Mouse (Mus musculus) embryonic facial prominence, embryonic 15.5 days (tissue): ENCODE measurements around the gene Slc22a20. TPM values are rescaled to one million over a fixed set of nuclear protein-coding genes. Genes with fewer than 3 reads are reported as not detected.

Source experiments
- ATAC-seq: fragments of 200-750 bp; cut with Nextera tagmentation; 2 replicates; pipeline ENCODE4 v1.8.0; 2017; ENCODE audit warnings: low read depth, moderate TSS enrichment; ENCODE audit not compliant: insufficient number of reproducible peaks, low FRiP score, low TSS enrichment
- H3K27ac ChIP-seq: fragments of 300-500 bp; sonication (generic); replicated peaks from 2 replicates; pipeline ENCODE4 v1.5.1; 2015; ENCODE audit warnings: mild to moderate bottlenecking, inconsistent platforms
- H3K27me3 ChIP-seq: fragments of 300-500 bp; sonication (generic); 2 replicates; pipeline ENCODE4 v1.6.1; 2015; ENCODE audit warnings: inconsistent platforms
- H3K36me3 ChIP-seq: fragments of 300-500 bp; sonication (generic); 2 replicates; pipeline ENCODE4 v1.6.1; 2015; ENCODE audit warnings: mild to moderate bottlenecking, inconsistent platforms
- H3K4me1 ChIP-seq: fragments of 300-500 bp; sonication (generic); 2 replicates; pipeline ENCODE4 v1.6.1; 2015; ENCODE audit warnings: inconsistent platforms
- H3K4me2 ChIP-seq: fragments of 300-500 bp; sonication (generic); replicated peaks from 2 replicates; pipeline ENCODE4 v1.6.1; 2015; ENCODE audit warnings: mild to moderate bottlenecking, inconsistent platforms
- H3K4me3 ChIP-seq: fragments of 300-500 bp; sonication (generic); replicated peaks from 2 replicates; pipeline ENCODE4 v1.5.1; 2015; ENCODE audit warnings: mild to moderate bottlenecking, inconsistent platforms
- H3K9ac ChIP-seq: fragments of 300-500 bp; sonication (generic); 2 replicates; pipeline ENCODE4 v1.6.1; 2015; ENCODE audit warnings: inconsistent platforms
- H3K9me3 ChIP-seq: fragments of 300-500 bp; sonication (generic); replicated peaks from 2 replicates; pipeline ENCODE4 v1.6.1; 2016; ENCODE audit warnings: inconsistent platforms
- WGBS: fragments of 180-500 bp; shearing (Covaris S2); methylation state at CpG from one replicate; pipeline ENCODE4 v1.1.7; 2015; 5-methylcytosine and 5-hydroxymethylcytosine counted together
- polyA plus RNA-seq: library from polyadenylated mRNA; unstranded; fragments of >200 nt; fragmentation: Nextera tagmentation; extraction: Ambion mirVana; gene quantifications from 2 replicates; pipeline ENCODE4 v1.2.1, GENCODE M21; 2015

The Slc22a20 gene
- polyA plus RNA-seq, 1 experiment from 2014 or later = not detected

GRCm38 (mm10) chr19:5923990-5924712 is 61.8 kb downstream of the Slc22a20 start:
- H3K4me2 ChIP-seq = peak overlapping the region; percentile 99
- no peaks in the 10 kb centered on the region for H3K27me3 ChIP-seq
- peak; percentile 69 for ATAC-seq
- WGBS = under 1% methylated on average over 38 of the region's 38 CpGs
- peaks cover 38% of the 10 kb centered on the region for H3K4me1 ChIP-seq
- peak overlapping the region; percentile 87 for H3K27ac ChIP-seq
- no peaks in the 10 kb centered on the region for H3K36me3 ChIP-seq
- H3K9me3 ChIP-seq = no peaks in the 10 kb centered on the region
- H3K4me3 ChIP-seq = peak overlapping the region; percentile 67
- peak overlapping the region; percentile 54 for H3K9ac ChIP-seq

DNA sequence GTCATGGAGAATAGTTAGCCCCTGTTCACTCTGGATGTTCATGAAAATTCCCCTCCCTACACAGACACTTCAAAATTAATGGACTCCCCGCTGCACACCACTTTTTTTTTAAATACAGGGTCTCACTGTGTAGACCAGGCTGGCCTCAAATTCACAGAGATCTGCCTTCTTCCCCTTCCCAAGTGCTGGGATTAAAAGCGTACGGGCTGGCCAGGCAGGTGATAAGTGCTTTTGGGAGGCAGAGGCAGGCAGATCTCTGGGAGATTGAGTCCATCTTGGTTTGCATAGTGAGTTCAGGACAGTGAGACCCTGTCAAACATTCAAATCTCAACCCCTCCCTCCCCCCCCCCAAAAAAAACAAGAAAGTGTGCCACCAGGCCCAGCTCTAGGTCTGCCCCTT is 63.0 kb downstream of the Slc22a20 start:
- Histone ChIP-seq H3K27me3 (no peaks in the 10 kb centered on the region), H3K4me1 (peaks cover 27% of the 10 kb centered on the region), H3K9ac (no peak overlapping the region), H3K36me3 (peaks cover 5% of the 10 kb centered on the region), H3K9me3 (no peaks in the 10 kb centered on the region), H3K4me2 (0 out of 2 replicates have a peak overlapping the region, but pooled peaks have one; percentile 27), H3K27ac (no peak overlapping the region), H3K4me3 (no peak overlapping the region)
- ATAC-seq = no peak
- WGBS = 93% methylated on average over 3 of the region's 3 CpGs

- WGBS = 54% methylated on average over 15 of the region's 15 CpGs
- H3K9me3 ChIP-seq = no peaks in the 10 kb centered on the region
- H3K9ac ChIP-seq = peak overlapping the region; percentile 23; the same call in 1 of the 2 replicates
- H3K27ac ChIP-seq = no peak overlapping the region
- H3K36me3 ChIP-seq = peaks cover 11% of the 10 kb centered on the region
- H3K27me3 ChIP-seq = no peaks in the 10 kb centered on the region
- no peak overlapping the region for H3K4me3 ChIP-seq
- H3K4me2 ChIP-seq = peak overlapping the region; percentile 27
- H3K4me1 ChIP-seq = peaks cover 27% of the 10 kb centered on the region
- ATAC-seq = no peak
These were observed 63.6 kb downstream of the Slc22a20 start for GRCm38 (mm10) chr19:5922119-5922942.

DNA sequence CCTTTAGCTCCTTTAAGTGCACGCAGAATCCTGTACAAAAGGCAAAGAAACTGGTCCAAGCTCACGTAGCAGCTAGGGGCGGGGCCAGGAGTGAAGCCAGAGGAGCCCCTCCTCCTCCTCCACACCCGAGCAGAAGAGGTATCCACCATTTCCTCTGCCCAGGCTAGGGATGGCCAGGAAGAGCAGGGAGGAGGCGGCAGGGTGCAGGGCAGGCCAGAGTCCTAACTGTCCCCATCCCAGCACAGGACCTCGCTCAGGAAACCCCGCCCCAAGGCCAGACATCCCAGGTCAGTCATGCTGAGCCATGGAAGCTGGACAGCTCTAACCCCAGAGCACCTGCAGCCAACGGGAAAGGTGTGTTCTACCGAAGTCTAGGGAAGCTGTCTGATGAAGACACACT is 64.2 kb downstream of the Slc22a20 start:
- no peak for ATAC-seq
- Histone ChIP-seq H3K27ac (no peak overlapping the region), H3K36me3 (peaks cover 17% of the 10 kb centered on the region), H3K9me3 (no peaks in the 10 kb centered on the region), H3K4me2 (peak overlapping the region; percentile 27), H3K4me1 (peaks cover 27% of the 10 kb centered on the region), H3K27me3 (no peaks in the 10 kb centered on the region), H3K4me3 (0 out of 2 replicates have a peak overlapping the region, but pooled peaks have one; percentile 6), H3K9ac (0 out of 2 replicates have a peak overlapping the region, but pooled peaks have one; percentile 23)
- 19% methylated on average over 9 of the region's 9 CpGs for WGBS

Other genes with a start within 250 kb of the Slc22a20 start
- gene Ltbp3, start 245.2 kb downstream of the Slc22a20 start, polyA plus RNA-seq = 52.5 and 53.5 TPM in 2 replicates
- 81.4 and 81.8 TPM in 2 replicates for gene Scyl1, start 214.7 kb downstream of the Slc22a20 start, polyA plus RNA-seq
- 32.5 and 37.4 TPM in 2 replicates for gene Frmd8, start 110.9 kb downstream of the Slc22a20 start, polyA plus RNA-seq
- gene Slc25a45, start 108.3 kb downstream of the Slc22a20 start, polyA plus RNA-seq = 5.9 and 7.5 TPM in 2 replicates
- 3.4 and 3.6 TPM in 2 replicates for gene Tigd3, start 92.0 kb downstream of the Slc22a20 start, polyA plus RNA-seq
- gene Dpf2, start 73.1 kb downstream of the Slc22a20 start, polyA plus RNA-seq = 144 and 167 TPM in 2 replicates
- gene Cdc42ep2, start 61.3 kb downstream of the Slc22a20 start, polyA plus RNA-seq = 11.0 TPM in 2 replicates
- 59.6 and 65.4 TPM in 2 replicates for gene Pola2, start 21.9 kb downstream of the Slc22a20 start, polyA plus RNA-seq
- 22.1 and 22.4 TPM in 2 replicates for gene Capn1, start 29.8 kb upstream of the Slc22a20 start, polyA plus RNA-seq
- gene Syvn1, start 60.4 kb upstream of the Slc22a20 start, polyA plus RNA-seq = 34.2 and 39.8 TPM in 2 replicates
- gene Mrpl49, start 71.6 kb upstream of the Slc22a20 start, polyA plus RNA-seq = 66.8 and 67.1 TPM in 2 replicates
- gene Fau, start 71.7 kb upstream of the Slc22a20 start, polyA plus RNA-seq = 809 and 853 TPM in 2 replicates
- 37.1 and 41.1 TPM in 2 replicates for gene Znhit2, start 75.0 kb upstream of the Slc22a20 start, polyA plus RNA-seq
- 21.7 and 24.6 TPM in 2 replicates for gene Tm7sf2, start 82.2 kb upstream of the Slc22a20 start, polyA plus RNA-seq
- 75.9 and 76.4 TPM in 2 replicates for gene Vps51, start 91.1 kb upstream of the Slc22a20 start, polyA plus RNA-seq
- not detected in 2 replicates for gene Tmem262, start 93.9 kb upstream of the Slc22a20 start, polyA plus RNA-seq
- gene Gm28374, start 96.1 kb upstream of the Slc22a20 start, polyA plus RNA-seq = 1.9 and 2.1 TPM in 2 replicates
- 86.9 and 90.9 TPM in 2 replicates for gene Zfpl1, start 98.8 kb upstream of the Slc22a20 start, polyA plus RNA-seq
- 27.7 and 29.0 TPM in 2 replicates for gene Cdca5, start 98.8 kb upstream of the Slc22a20 start, polyA plus RNA-seq
- gene AC131692.1, start 108.3 kb upstream of the Slc22a20 start, polyA plus RNA-seq = not detected in 2 replicates
- gene Naaladl1, start 119.6 kb upstream of the Slc22a20 start, polyA plus RNA-seq = 0.25 TPM in 2 replicates
- gene Sac3d1, start 132.5 kb upstream of the Slc22a20 start, polyA plus RNA-seq = 48.4 and 48.6 TPM in 2 replicates
- 37.9 and 38.5 TPM in 2 replicates for gene Snx15, start 142.2 kb upstream of the Slc22a20 start, polyA plus RNA-seq
- 0.19 and 0.39 TPM in 2 replicates for gene Batf2, start 154.8 kb upstream of the Slc22a20 start, polyA plus RNA-seq
- gene Arl2, start 155.4 kb upstream of the Slc22a20 start, polyA plus RNA-seq = 98.5 and 100 TPM in 2 replicates
- 0.11 and 0.13 TPM in 2 replicates for gene Majin, start 198.2 kb upstream of the Slc22a20 start, polyA plus RNA-seq
- 2.5 and 3.3 TPM in 2 replicates for gene Gpha2, start 240.2 kb upstream of the Slc22a20 start, polyA plus RNA-seq
- 39.2 and 39.7 TPM in 2 replicates for gene Ppp2r5b, start 249.7 kb upstream of the Slc22a20 start, polyA plus RNA-seq